Mouse (Mus musculus) kidney, postnatal 14 days (tissue): ENCODE results near the gene Rbm44.
A peak's percentile ranks its signal among the peaks of the same experiment; 100 is the strongest.

Source experiments
- DNase-seq: peaks from one replicate; pipeline ENCODE4 v3.0.0; 2022; ENCODE audit warnings: mixed read lengths

Rbm44 gene

DNA sequence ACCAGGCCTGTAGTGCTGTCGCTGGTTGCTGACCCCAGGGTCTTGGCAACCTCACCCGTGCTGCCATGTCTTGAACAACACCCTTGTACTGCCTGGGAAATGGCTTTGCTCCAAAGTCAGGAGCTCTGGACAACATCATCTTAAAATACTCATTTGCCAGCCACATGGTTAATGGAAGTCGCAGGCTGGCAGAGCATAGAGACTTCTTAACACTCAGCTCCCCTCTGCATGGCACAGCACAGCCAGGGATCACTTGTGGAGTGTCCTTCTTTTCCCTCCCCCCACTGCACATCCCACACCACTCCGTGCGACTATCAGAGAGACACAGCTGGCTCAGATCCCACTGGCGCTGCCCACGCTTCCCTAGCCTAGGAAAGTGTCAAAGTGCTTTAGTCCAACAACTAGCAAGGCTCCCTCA is 66.7 kb downstream of the Rbm44 start:
- peak; percentile 17 for DNase-seq

DNA sequence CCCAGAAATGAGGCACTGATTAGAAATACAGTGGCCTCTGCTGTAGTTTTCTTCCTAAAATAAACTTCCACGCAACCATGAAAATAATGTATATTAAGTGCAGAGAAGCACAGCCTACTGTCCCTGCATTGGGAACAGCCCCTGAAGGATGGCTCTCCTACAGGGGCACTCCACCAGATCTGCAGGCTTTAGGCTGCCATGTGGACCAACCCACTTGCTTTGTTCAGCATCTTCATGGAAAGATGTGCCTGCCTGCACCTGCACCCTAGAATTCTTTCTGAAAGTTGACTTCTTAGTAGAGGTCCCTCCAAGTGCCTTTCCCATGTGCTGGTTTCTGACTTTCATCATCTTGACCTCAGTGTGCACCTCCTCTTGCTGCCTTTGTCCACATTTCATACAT is 70.4 kb downstream of the Rbm44 start:
- DNase-seq, result no peak

DNA sequence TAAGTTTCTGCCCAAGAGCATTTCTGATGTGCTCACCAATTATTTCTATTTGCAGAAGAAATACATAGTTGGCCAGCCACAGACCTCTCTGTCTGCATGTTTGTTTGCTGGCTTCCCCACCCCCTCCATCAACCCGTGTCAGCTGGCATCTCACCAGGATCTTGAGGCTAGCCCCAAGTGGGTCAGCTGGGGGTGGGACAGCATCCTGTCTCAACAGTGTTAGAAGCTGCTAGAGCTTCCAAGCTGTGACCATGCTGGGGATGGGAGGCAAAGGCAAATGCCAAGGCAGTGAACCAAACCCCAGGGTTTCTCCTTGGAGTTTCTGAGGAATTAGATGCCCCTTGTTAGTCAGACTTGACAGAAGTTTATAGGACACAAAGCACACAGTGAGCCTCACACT is 71.1 kb downstream of the Rbm44 start:
- peak; percentile 14 for DNase-seq

DNA sequence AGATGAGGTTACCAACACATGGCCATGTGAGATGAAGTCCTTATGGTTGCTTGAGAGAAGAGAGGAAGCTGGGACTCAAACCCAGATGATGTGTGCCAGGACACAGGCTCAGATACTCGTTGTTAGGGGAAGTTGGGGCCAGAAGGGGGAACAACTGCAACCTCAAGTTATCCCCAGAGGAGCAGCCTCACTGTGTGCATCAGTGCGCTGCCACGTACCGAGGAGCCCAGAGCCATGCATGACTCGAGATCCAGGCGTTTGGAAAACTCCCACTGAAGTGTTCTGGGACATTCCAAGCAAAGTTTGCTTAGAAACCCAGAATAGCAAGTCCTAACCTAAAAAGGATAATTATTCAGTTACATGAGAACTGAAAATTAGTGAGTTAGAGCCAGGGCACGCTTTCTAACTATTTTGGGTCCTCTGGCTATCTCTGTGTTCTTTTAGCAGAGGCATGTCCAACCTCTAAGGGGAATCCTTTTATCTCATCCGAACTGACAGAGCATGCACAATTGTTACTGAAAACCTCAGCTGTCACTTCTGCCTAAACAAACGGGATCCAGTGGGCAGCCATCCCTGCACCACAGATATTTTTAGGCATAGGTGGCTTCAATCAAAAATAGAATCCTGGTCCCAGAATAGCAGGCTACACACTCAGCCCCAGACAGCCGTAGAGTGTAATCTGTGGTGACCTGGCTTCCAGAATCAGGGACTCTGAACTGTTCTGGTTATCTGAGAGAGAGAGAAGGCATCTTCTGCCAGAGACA is 71.8 kb downstream of the Rbm44 start:
- DNase-seq, result no peak

DNA sequence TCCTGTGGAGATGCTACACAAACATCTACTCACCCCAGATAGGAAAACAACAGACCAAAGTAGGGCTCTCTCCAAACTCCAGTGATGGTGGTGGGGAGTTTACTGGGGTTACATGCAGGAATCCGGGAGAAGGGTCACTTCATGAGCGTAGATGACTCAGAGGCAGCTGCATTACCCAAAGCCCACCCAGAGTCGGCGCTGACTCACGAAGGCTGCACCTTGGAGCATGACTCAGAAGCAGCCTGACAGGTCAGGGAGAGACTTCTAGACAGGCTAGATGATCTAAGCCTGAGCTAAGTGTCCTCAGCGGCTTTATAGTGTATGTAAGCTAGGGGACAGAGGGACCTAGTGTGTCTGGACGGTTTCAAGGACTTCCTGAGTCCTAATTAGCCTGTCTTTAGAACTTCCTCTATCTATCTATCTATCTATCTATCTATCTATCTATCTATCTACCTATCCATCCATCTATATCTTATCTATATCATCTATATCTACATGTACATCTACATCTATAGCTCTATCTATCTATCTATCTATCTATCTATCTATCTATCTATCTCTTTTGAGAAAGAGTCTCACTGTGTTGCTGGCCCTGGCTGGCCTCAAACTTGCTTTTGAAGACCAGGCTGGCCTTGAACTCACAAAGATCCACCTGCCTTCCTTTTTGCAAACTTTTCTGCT is 74.9 kb downstream of the Rbm44 start:
- DNase-seq, result no peak

DNA sequence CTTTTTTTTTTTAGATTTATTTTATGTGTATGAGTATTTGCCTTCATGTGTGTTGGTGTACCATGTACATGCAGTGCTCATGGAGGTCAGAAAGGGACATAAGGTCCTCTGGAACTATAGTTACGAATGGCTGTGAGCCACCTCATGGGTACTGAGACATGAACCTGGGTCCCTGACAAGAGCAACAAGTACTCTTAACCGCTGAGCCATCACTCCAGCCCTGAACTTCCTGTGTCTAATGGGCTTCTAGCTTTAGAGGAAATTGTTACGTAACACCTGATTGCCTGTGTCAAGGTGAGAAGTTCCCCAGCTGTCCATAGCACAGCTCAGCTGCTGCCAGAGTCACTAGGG is 75.4 kb downstream of the Rbm44 start:
- no peak for DNase-seq
